Mouse (Mus musculus) telencephalon, adult 2 months (tissue): ENCODE measurements at regions not wholly inside any gene's neighbourhood (a gene's known extent, or its start where the extent isn't known, plus 50 kb on each side); places are given as distances from the start of the nearest gene placed in this dataset.

Experiments
- DNase-seq: peaks from one replicate; pipeline ENCODE4 v3.0.0-alpha.2; 2011; ENCODE audit warnings: low read depth, low spot score

DNA sequence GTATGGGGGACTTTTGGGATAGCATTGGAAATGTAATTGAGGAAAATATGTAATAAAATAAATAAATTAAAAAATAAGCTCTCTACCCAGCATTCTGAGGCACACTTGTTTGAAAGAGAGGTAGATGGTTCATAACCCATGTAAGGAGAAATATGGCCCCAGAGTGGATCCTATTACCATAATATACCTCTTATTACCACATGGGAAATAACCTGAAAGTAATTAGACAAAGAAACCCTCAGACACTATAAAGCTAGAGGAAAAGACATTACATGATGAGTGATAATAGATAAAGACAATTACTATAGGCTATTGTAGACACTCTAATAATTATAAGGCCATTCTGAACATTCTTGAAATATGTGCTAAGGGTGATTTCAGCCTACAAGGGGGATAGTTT, 2444.8 kb upstream of the Gm12353 start:
- DNase-seq: no peak

- no peak for DNase-seq
Measured at GRCm38 (mm10) chr4:17163581-17163980, 2441.7 kb upstream of the Gm12353 start.

GRCm38 (mm10) chr4:17208746-17209145, 2396.5 kb upstream of the Gm12353 start:
- no peak for DNase-seq

DNA sequence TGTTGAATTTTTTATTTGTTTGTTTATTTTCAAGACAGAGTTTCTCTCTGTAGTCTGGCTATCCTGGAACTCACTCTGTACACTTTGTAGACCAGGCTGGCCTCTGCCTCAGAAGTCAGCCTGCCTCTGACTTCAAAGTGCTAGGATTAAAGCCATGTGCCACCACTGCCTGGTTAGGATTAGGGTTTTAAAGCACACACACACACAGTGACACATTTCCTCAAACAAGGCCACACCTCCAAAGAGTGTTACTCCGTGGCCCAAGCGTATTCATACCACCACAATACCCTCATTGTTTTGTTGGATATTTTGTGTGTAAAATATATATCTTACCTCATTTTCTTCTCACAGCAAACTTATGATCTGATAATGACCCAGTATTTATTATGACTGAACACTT, 2365.4 kb upstream of the Gm12353 start:
- DNase-seq: no peak

DNA sequence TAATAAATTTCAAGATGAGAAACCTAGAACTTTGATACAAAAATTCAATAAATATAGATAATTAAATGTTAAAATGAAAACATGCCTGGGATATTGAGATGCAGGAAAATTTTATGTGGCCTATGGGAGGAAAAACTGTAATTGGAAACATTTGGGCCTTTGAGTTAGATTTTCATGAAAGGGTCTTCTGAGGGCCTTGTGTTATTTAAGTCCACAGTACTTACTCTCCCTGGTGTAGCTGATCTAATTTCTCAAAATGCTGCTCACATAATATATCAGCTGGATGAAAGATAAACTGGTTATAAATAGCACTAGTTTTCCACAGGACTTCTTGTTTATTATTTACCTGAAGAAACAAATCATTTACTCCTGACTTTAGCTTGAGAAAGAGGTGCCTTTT, 2364.9 kb upstream of the Gm12353 start:
- DNase-seq: no peak

DNA sequence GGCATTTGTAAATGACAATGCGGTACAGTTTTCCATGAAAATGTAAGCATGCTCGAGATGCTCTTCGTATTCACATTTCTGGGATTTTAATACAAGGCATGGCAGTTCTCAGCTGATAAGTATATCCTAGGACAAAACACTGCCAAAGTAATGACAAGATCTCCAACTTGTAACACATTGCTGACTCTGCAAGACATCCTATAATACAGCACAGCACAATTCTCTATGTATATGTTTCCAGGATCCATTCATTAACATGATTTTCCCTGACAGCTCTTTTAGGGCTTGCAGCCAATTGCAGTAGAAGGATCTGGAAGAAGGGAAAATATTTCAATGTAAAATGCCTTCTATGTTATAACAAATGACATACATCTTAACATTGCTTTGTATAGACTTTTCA, 2346.1 kb upstream of the Gm12353 start:
- no peak for DNase-seq

GRCm38 (mm10) chr4:17261704-17262103, 2343.5 kb upstream of the Gm12353 start:
- peak; percentile 24 for DNase-seq

GRCm38 (mm10) chr4:17299131-17299530, 2306.1 kb upstream of the Gm12353 start:
- DNase-seq: no peak

- DNase-seq: no peak
Measured at GRCm38 (mm10) chr4:17319061-17319460, 2286.2 kb upstream of the Gm12353 start.

DNA sequence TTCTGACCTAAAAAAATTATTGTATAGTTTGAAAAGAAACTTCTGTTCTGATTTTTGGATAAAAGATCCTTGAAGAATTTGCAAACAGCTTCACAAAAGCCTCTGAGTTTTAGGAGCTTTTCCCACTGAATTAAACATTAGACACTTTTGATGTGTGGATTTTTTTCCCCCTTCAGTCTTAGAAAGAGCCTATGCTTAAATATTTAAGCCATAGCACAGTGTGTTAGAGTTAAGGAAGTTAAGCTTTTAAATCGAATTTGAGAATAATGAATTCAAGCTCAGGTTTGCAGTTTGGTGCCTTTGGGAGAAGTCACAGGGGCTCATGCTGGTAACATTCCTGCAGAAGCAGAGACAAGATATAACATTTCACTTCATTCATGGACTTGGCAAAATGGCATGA, 2257.2 kb upstream of the Gm12353 start:
- DNase-seq: peak; percentile 1

DNA sequence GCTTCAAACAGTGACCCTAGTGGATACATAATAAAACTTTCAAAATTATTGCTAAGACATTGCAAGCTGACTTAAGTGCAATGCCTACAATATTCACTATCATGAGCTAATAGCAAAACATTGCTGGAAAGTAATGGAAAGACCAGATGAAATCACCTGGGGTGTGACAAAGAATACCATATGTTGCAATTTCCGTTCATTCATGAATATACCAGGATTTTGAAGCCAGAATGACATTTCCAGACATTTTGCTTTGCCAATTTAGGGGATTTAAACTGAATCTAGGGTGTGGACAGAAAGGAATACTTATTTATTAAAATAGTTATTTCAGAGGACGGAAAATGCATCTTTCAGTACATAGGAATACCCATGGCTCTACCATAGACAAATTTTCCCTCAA, 2244.5 kb upstream of the Gm12353 start:
- DNase-seq: no peak
